Mouse (Mus musculus) adrenal gland, postnatal 36 days (tissue): ENCODE measurements around the gene Itih3. TPM values are rescaled to one million over a fixed set of nuclear protein-coding genes. Genes with fewer than 3 reads are reported as not detected.

ENCODE experiments used
- DNase-seq, 2 experiments: peaks; one replicate each; pipeline ENCODE4 v3.0.0; 2021; ENCODE audit warnings: mixed read lengths in 1 of 2
- total RNA-seq, 2 experiments: library from RNA; stranded (reverse); gene quantifications; 2 replicates each; pipeline ENCODE4 v1.2.3; 2021

Gene Itih3
- total RNA-seq, 2 experiments from 2014 or later, result 0.16 to 2.0 TPM

GRCm38 (mm10) chr14:30902628-30903027, 20.9 kb downstream of the Itih3 start:
- DNase-seq, result no peak

GRCm38 (mm10) chr14:30899972-30900371, 23.6 kb downstream of the Itih3 start:
- no peak for DNase-seq

GRCm38 (mm10) chr14:30888271-30888732, 35.3 kb downstream of the Itih3 start:
- DNase-seq, result peak; percentile 63 to 75

- DNase-seq, result no peak
Measured at GRCm38 (mm10) chr14:30886204-30886603, 37.4 kb downstream of the Itih3 start, which contains the start of gene Itih4. Itih4 (plus strand) TSS chr14:30886476.

GRCm38 (mm10) chr14:30885298-30885697, 38.3 kb downstream of the Itih3 start:
- no peak for DNase-seq

GRCm38 (mm10) chr14:30881718-30882108, 41.8 kb downstream of the Itih3 start:
- no peak for DNase-seq

- DNase-seq, result peak; percentile 53 to 77
Measured at GRCm38 (mm10) chr14:30880811-30881717, 42.5 kb downstream of the Itih3 start.

GRCm38 (mm10) chr14:30880251-30880650, 43.3 kb downstream of the Itih3 start:
- DNase-seq, result no peak

- no peak for DNase-seq
Measured at GRCm38 (mm10) chr14:30879794-30880193, 43.8 kb downstream of the Itih3 start.

- DNase-seq, result no peak
Measured at GRCm38 (mm10) chr14:30878958-30879571, 44.5 kb downstream of the Itih3 start, which contains the start of gene Mustn1. Mustn1 (plus strand) TSS chr14:30879200.

- DNase-seq, result no peak
Measured at GRCm38 (mm10) chr14:30877827-30878226, 45.7 kb downstream of the Itih3 start.

GRCm38 (mm10) chr14:30876451-30876850, 47.1 kb downstream of the Itih3 start:
- DNase-seq, result no peak

- DNase-seq, result no peak
Measured at GRCm38 (mm10) chr14:30875955-30876354, 47.6 kb downstream of the Itih3 start.

- DNase-seq, result no peak
Measured at GRCm38 (mm10) chr14:30875130-30875865, 48.3 kb downstream of the Itih3 start.

- DNase-seq, result no peak
Measured at GRCm38 (mm10) chr14:30874095-30874700, 49.4 kb downstream of the Itih3 start.

- no peak for DNase-seq
Measured at GRCm38 (mm10) chr14:30870206-30871147, 53.1 kb downstream of the Itih3 start.

- DNase-seq, result no peak
Measured at GRCm38 (mm10) chr14:30869391-30869801, 54.2 kb downstream of the Itih3 start.

GRCm38 (mm10) chr14:30868826-30869225, 54.7 kb downstream of the Itih3 start:
- no peak for DNase-seq

- peak; percentile 75 to 82 for DNase-seq
Measured at GRCm38 (mm10) chr14:30867042-30867441, 56.5 kb downstream of the Itih3 start.

GRCm38 (mm10) chr14:30865311-30865710, 58.2 kb downstream of the Itih3 start:
- DNase-seq, result no peak

GRCm38 (mm10) chr14:30862368-30862767, 61.2 kb downstream of the Itih3 start:
- no peak for DNase-seq
